ENCODE assay signal across 29 mouse cellular contexts in the genomic region with DNA sequence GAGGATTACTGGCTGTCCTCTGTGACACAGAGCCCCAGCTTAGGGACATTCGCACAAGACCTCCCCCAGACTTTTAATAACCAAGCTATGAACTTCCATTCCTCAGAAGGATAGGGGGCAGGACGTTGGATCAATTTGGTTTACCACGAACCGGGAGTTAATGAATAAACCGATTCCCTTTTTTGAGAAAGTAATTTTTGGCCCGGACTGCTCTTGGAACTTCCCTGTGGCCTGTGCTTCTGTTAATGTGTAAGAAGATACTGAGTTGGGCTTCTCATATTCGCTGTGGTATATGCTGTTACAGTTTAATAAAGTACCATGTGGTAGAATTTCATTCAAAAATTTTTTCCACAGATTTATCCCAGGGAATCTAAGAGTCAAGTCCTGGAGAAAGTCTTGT. TPM values are rescaled to one million over a fixed set of nuclear protein-coding genes. Genes with fewer than 3 reads are reported as not detected.
DNase-seq lines count a peak whose midpoint lies in the region; ATAC-seq and TF ChIP-seq lines count a peak whose summit lies in the region.
"Had no signal": no experiment of that assay in that cellular context is flagged by ENCODE, and none has a peak within 500 bp of the region (broad histone marks: within the 10 kb centered on the region; RNA-seq: fewer than 3 reads in every experiment).

No protein-coding gene starts in this region.

- TF ChIP-seq POLR2A in liver, adult 2 months (IDR thresholded peaks at IDR 0.05; ENCODE audit: extremely low read depth, insufficient read depth, low read length) = no peak

- no peaks in the 10 kb centered on the region for H3K9me3 ChIP-seq in kidney, embryonic 14.5 days (ENCODE audit: control insufficient read depth, low read length)
- H3K9me3 ChIP-seq in kidney, embryonic 15.5 days (replicated peaks) = no peaks in the 10 kb centered on the region
- H3K9me3 ChIP-seq in hindbrain, embryonic 14.5 days (ENCODE audit: control insufficient read depth, low read length) = no peaks in the 10 kb centered on the region
- H3K9me3 ChIP-seq: embryonic facial prominence, embryonic 12.5 days; embryonic facial prominence, embryonic 15.5 days; heart, embryonic 10.5 days; heart, embryonic 13.5 days; hindbrain, embryonic 12.5 days had no signal

- H3K4me2 ChIP-seq in kidney, embryonic 14.5 days (replicated peaks; ENCODE audit: low read depth, low read length) = no peak overlapping the region
- H3K4me2 ChIP-seq in kidney, embryonic 15.5 days = peak overlapping the region; percentile 43; the same call in 1 of the 2 replicates
- no peak overlapping the region for H3K4me2 ChIP-seq in hindbrain, embryonic 14.5 days (replicated peaks)
- H3K4me2 ChIP-seq: embryonic facial prominence, embryonic 15.5 days; heart, embryonic 13.5 days; hindbrain, embryonic 12.5 days had no signal

- H3K27ac ChIP-seq in kidney, embryonic 14.5 days (ENCODE audit: low read depth, low read length) = no peak overlapping the region
- H3K27ac ChIP-seq in liver, adult 2 months (replicated peaks; ENCODE audit: insufficient read depth, low read depth, low read length) = no peak overlapping the region
- H3K27ac ChIP-seq in kidney, embryonic 15.5 days = no peak overlapping the region
- H3K27ac ChIP-seq in hindbrain, embryonic 14.5 days = no peak overlapping the region
- H3K27ac ChIP-seq: embryonic facial prominence, embryonic 12.5 days; embryonic facial prominence, embryonic 15.5 days; heart, adult 2 months; heart, embryonic 13.5 days; hindbrain, embryonic 12.5 days had no signal

- peak; percentile 16 for DNase-seq in kidney, adult 18-20 months
- peak; percentile 77 for DNase-seq in liver, adult 2 months (ENCODE audit: extremely low read depth, low read depth, low spot score)
- DNase-seq in liver = no peak
- DNase-seq in kidney, postnatal 36 days = peak; percentile 23 to 55
- no peak for DNase-seq in layer of hippocampus, adult 18-20 months (ENCODE audit: low spot score in 2 of 2)
- DNase-seq in hindbrain, embryonic 14.5 days (ENCODE audit: low spot score) = no peak

- no peak overlapping the region for H3K9ac ChIP-seq in kidney, embryonic 14.5 days (ENCODE audit: low read depth, low read length)
- no peak overlapping the region for H3K9ac ChIP-seq in liver, adult 2 months (ENCODE audit: low read depth, low read length)
- H3K9ac ChIP-seq in kidney, embryonic 15.5 days = no peak overlapping the region
- no peak overlapping the region for H3K9ac ChIP-seq in hindbrain, embryonic 14.5 days
- H3K9ac ChIP-seq: embryonic facial prominence, embryonic 12.5 days; embryonic facial prominence, embryonic 15.5 days; heart, embryonic 13.5 days; hindbrain, embryonic 12.5 days had no signal

- no peaks in the 10 kb centered on the region for H3K36me3 ChIP-seq in kidney, embryonic 14.5 days (ENCODE audit: control insufficient read depth, insufficient read depth, low read length)
- no peaks in the 10 kb centered on the region for H3K36me3 ChIP-seq in liver, adult 2 months (ENCODE audit: control insufficient read depth, insufficient read depth, low read length)
- no peaks in the 10 kb centered on the region for H3K36me3 ChIP-seq in kidney, embryonic 15.5 days
- H3K36me3 ChIP-seq in hindbrain, embryonic 14.5 days (replicated peaks; ENCODE audit: control insufficient read depth, insufficient read depth) = no peaks in the 10 kb centered on the region
- H3K36me3 ChIP-seq: embryonic facial prominence, embryonic 12.5 days; embryonic facial prominence, embryonic 15.5 days; heart, embryonic 10.5 days; heart, embryonic 13.5 days; hindbrain, embryonic 12.5 days had no signal

- ATAC-seq in kidney, embryonic 14.5 days (ENCODE audit: low FRiP score, low TSS enrichment) = no peak
- 0 out of 2 replicates have a peak, but pooled peaks have one; percentile 38 for ATAC-seq in kidney, embryonic 15.5 days (replicated peaks; ENCODE audit: low FRiP score)
- ATAC-seq in hindbrain, embryonic 14.5 days (ENCODE audit: low FRiP score) = no peak

- 64% methylated on average over 7 of the region's 7 CpGs for WGBS in kidney, embryonic 14.5 days
- 20% methylated on average over 7 of the region's 7 CpGs for WGBS in liver, adult 2 months
- WGBS in kidney, embryonic 15.5 days = 66% methylated on average over 7 of the region's 7 CpGs
- WGBS in hindbrain, embryonic 14.5 days = 87% methylated on average over 7 of the region's 7 CpGs

- no peaks in the 10 kb centered on the region for H3K27me3 ChIP-seq in kidney, embryonic 14.5 days (ENCODE audit: control insufficient read depth, insufficient read depth, low read length)
- no peaks in the 10 kb centered on the region for H3K27me3 ChIP-seq in liver, adult 2 months (ENCODE audit: control insufficient read depth, insufficient read depth, low read length)
- 0 out of 2 replicates have a peak, but pooled peaks cover 10% of the 10 kb centered on the region for H3K27me3 ChIP-seq in kidney, embryonic 15.5 days
- peaks cover 5% of the 10 kb centered on the region; the same call in 1 of the 2 replicates for H3K27me3 ChIP-seq in hindbrain, embryonic 14.5 days (ENCODE audit: control insufficient read depth, insufficient read depth, low read length)
- H3K27me3 ChIP-seq: embryonic facial prominence, embryonic 12.5 days had no signal

- peaks cover 4% of the 10 kb centered on the region; the same call in 1 of the 2 replicates for H3K4me1 ChIP-seq in kidney, embryonic 14.5 days (ENCODE audit: control insufficient read depth, insufficient read depth, low read length)
- H3K4me1 ChIP-seq in liver, adult 2 months (ENCODE audit: control insufficient read depth, insufficient read depth, low read length) = peaks cover 7% of the 10 kb centered on the region; the same call in 1 of the 2 replicates
- peaks cover 11% of the 10 kb centered on the region for H3K4me1 ChIP-seq in kidney, embryonic 15.5 days
- peaks cover 7% of the 10 kb centered on the region; the same call in 1 of the 2 replicates for H3K4me1 ChIP-seq in hindbrain, embryonic 14.5 days (replicated peaks; ENCODE audit: control insufficient read depth, insufficient read depth, low read length)

- TF ChIP-seq CTCF in liver, adult 2 months (IDR thresholded peaks at IDR 0.05; ENCODE audit: low read depth, low read length) = no peak

- no peak overlapping the region for H3K4me3 ChIP-seq in kidney, embryonic 14.5 days (ENCODE audit: low read length)
- no peak overlapping the region for H3K4me3 ChIP-seq in liver, adult 2 months (ENCODE audit: insufficient read depth, low read depth, low read length)
- H3K4me3 ChIP-seq in kidney, embryonic 15.5 days (replicated peaks) = no peak overlapping the region
- no peak overlapping the region for H3K4me3 ChIP-seq in hindbrain, embryonic 14.5 days (replicated peaks; ENCODE audit: low read length)
- H3K4me3 ChIP-seq: embryonic facial prominence, embryonic 12.5 days; embryonic facial prominence, embryonic 15.5 days; heart, adult 2 months; heart, embryonic 10.5 days; heart, embryonic 13.5 days; hindbrain, embryonic 12.5 days had no signal

- no peaks in the 10 kb centered on the region for H3K79me2 ChIP-seq in liver, adult 2 months (ENCODE audit: control insufficient read depth, insufficient read depth, low read length)

RNA-seq across cellular contexts. Expression of a gene that starts 39.5 kb away (rescaled TPM):
- polyA plus RNA-seq in kidney, embryonic 14.5 days (2014; fragmentation: Nextera tagmentation; extraction: Ambion mirVana) = not detected in 2 replicates
- not detected in 2 replicates for total RNA-seq in liver, adult 2 months (2014; rRNA removed)
- polyA plus RNA-seq in liver, adult 2 months (2012; rRNA removed) = 0.20 TPM in 1 of 2 replicates, not detected in the other
- polyA plus RNA-seq in kidney, embryonic 15.5 days (2015; fragmentation: Nextera tagmentation; extraction: Ambion mirVana) = 0.10 and 0.23 TPM in 2 replicates
- total RNA-seq in layer of hippocampus, adult 18-20 months (2021) = not detected
- polyA plus RNA-seq in hindbrain, embryonic 14.5 days (2014; fragmentation: Nextera tagmentation; extraction: Ambion mirVana) = not detected in 2 replicates
- total RNA-seq: adrenal gland, adult 18-20 months; adrenal gland, postnatal 10 days; common myeloid progenitor, adult 5-6 weeks; gastrocnemius, adult 18-20 months; gastrocnemius, postnatal 36 days; granulocyte monocyte progenitor cell, adult 5-6 weeks; heart, adult 2 months; heart, postnatal 14 days; hematopoietic stem cell, adult 5-6 weeks; MEL had no signal
- polyA plus RNA-seq: C2C12; CD4-positive, CD25-positive, alpha-beta regulatory T cell, adult 4 months; cerebellum, adult 2 months; embryonic facial prominence, embryonic 12.5 days; embryonic facial prominence, embryonic 15.5 days; forebrain, embryonic 11.5 days; forebrain, embryonic 16.5 days; heart, adult 2 months; heart, embryonic 10.5 days; heart, embryonic 13.5 days; hindbrain, embryonic 12.5 days; hindbrain, embryonic 16.5 days had no signal

Comparison
In these comparisons a context has a peak if more than half of its experiments do, and no peak if none do; other contexts are left out.
1. DNase-seq: peak in kidney, adult 18-20 months (single experiment), liver, adult 2 months (single experiment) and kidney, postnatal 36 days (2 of 2); none in liver (single experiment), layer of hippocampus, adult 18-20 months (0 of 2) and hindbrain, embryonic 14.5 days (single experiment).